Mouse (Mus musculus) olfactory bulb, adult 2 months (tissue): ENCODE results near the gene Flvcr1.

Experiments used
- CTCF ChIP-seq: fragments of 200-500 bp; IDR thresholded peaks from 2 replicates; pipeline ENCODE4 v1.5.1; 2012; ENCODE audit warnings: low read depth, mild to moderate bottlenecking, low read length, moderate library complexity; ENCODE audit not compliant: insufficient read depth
- POLR2A ChIP-seq: fragments of 200-500 bp; IDR thresholded peaks from 2 replicates; pipeline ENCODE4 v1.6.1; 2012; ENCODE audit warnings: mild to moderate bottlenecking, low read depth, low read length, moderate library complexity; ENCODE audit not compliant: insufficient read depth

DNA sequence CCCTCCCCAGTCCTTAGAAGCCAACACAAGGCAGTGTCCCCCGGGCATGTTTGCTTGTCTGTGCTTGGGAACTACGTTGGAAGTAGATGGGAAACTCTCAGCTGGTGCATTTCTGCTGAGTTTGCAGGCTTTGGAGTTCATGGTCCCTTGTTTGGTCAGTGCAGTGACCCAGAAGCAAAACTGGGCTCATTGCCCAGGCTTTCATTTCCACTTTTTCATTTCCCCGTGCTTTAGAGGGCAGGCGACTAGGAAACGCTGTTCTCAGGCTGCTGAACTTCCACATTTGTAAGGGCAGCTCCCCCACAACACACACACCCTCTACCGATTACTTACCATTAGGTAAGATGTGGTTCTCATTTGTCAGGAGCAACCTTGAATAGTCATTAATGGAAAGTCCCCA is 47.0 kb upstream of the Flvcr1 start:
- TF ChIP-seq CTCF (no peak), POLR2A (no peak)
